Mouse (Mus musculus): ENCODE results near the gene Fam221b. TPM values are rescaled to one million over a fixed set of nuclear protein-coding genes. Genes with fewer than 3 reads are reported as not detected.

The Fam221b gene
- polyA plus RNA-seq (2014; fragmentation: Nextera tagmentation; extraction: Ambion mirVana), result 1.6 and 1.7 TPM in 2 replicates

GRCm38 (mm10) chr4:43668782-43669427 lies at the start of gene Fam221b, which contains the start of gene Tmem8b:
Gene Fam221b (minus strand): TSS chr4:43669145.
Gene Tmem8b (plus strand): TSS chr4:43668971.
- H3K9ac ChIP-seq (replicated peaks; ENCODE audit: low read depth, low read length), result peak within 1 kb of the TSS; percentile 98
- no peaks in the 10 kb centered on the region for H3K9me3 ChIP-seq (ENCODE audit: control insufficient read depth, low read length)
- H3K4me2 ChIP-seq (ENCODE audit: low read depth, low read length), result peak within 1 kb of the TSS; percentile 93
- no peaks in the 10 kb centered on the region for H3K27me3 ChIP-seq (ENCODE audit: control insufficient read depth, insufficient read depth, low read length)
- H3K36me3 ChIP-seq (ENCODE audit: control insufficient read depth, insufficient read depth, low read length), result no peaks in the 10 kb centered on the region
- peak; percentile 94 for ATAC-seq (ENCODE audit: low read depth)
- H3K27ac ChIP-seq (ENCODE audit: low read depth, low read length), result peak within 1 kb of the TSS; percentile 58
- peak within 1 kb of the TSS; percentile 83 for H3K4me3 ChIP-seq (ENCODE audit: low read depth, low read length)
- WGBS, result 1% methylated on average over 16 of the region's 41 CpGs
- peaks cover 22% of the 10 kb centered on the region for H3K4me1 ChIP-seq (ENCODE audit: control insufficient read depth, insufficient read depth, low read length)

GRCm38 (mm10) chr4:43713652-43714219 lies 44.8 kb upstream of the Fam221b start:
- Histone ChIP-seq H3K27ac (ENCODE audit: low read depth, low read length) (no peak overlapping the region), H3K9ac (replicated peaks; ENCODE audit: low read depth, low read length) (no peak overlapping the region), H3K27me3 (ENCODE audit: control insufficient read depth, insufficient read depth, low read length) (no peaks in the 10 kb centered on the region), H3K4me2 (ENCODE audit: low read depth, low read length) (no peak overlapping the region), H3K36me3 (ENCODE audit: control insufficient read depth, insufficient read depth, low read length) (no peaks in the 10 kb centered on the region), H3K4me3 (ENCODE audit: low read depth, low read length) (no peak overlapping the region), H3K9me3 (ENCODE audit: control insufficient read depth, low read length) (no peaks in the 10 kb centered on the region), H3K4me1 (ENCODE audit: control insufficient read depth, insufficient read depth, low read length) (no peaks in the 10 kb centered on the region)
- no peak for ATAC-seq (ENCODE audit: low read depth)
- 44% methylated on average over 7 of the region's 7 CpGs for WGBS

GRCm38 (mm10) chr4:43711821-43712220 lies 42.9 kb upstream of the Fam221b start:
- no peak overlapping the region for H3K27ac ChIP-seq (ENCODE audit: low read depth, low read length)
- H3K4me3 ChIP-seq (ENCODE audit: low read depth, low read length), result no peak overlapping the region
- H3K4me1 ChIP-seq (ENCODE audit: control insufficient read depth, insufficient read depth, low read length), result no peaks in the 10 kb centered on the region
- WGBS, result 2% methylated on average over 2 of the region's 2 CpGs
- no peaks in the 10 kb centered on the region for H3K9me3 ChIP-seq (ENCODE audit: control insufficient read depth, low read length)
- no peak overlapping the region for H3K4me2 ChIP-seq (ENCODE audit: low read depth, low read length)
- ATAC-seq (ENCODE audit: low read depth), result no peak
- no peaks in the 10 kb centered on the region; the same call in 1 of the 2 replicates for H3K27me3 ChIP-seq (ENCODE audit: control insufficient read depth, insufficient read depth, low read length)
- H3K9ac ChIP-seq (replicated peaks; ENCODE audit: low read depth, low read length), result no peak overlapping the region
- no peaks in the 10 kb centered on the region for H3K36me3 ChIP-seq (ENCODE audit: control insufficient read depth, insufficient read depth, low read length)

GRCm38 (mm10) chr4:43709869-43710268 lies 40.9 kb upstream of the Fam221b start, which contains the start of gene Olfr71:
Gene Olfr71 (minus strand): TSS chr4:43710255.
- no peaks in the 10 kb centered on the region for H3K9me3 ChIP-seq (ENCODE audit: control insufficient read depth, low read length)
- no peak within 1 kb of the TSS for H3K4me2 ChIP-seq (ENCODE audit: low read depth, low read length)
- H3K9ac ChIP-seq (replicated peaks; ENCODE audit: low read depth, low read length), result no peak within 1 kb of the TSS
- no peak for ATAC-seq (ENCODE audit: low read depth)
- no peaks in the 10 kb centered on the region for H3K4me1 ChIP-seq (ENCODE audit: control insufficient read depth, insufficient read depth, low read length)
- no peak within 1 kb of the TSS for H3K4me3 ChIP-seq (ENCODE audit: low read depth, low read length)
- H3K36me3 ChIP-seq (ENCODE audit: control insufficient read depth, insufficient read depth, low read length), result no peaks in the 10 kb centered on the region
- H3K27me3 ChIP-seq (ENCODE audit: control insufficient read depth, insufficient read depth, low read length), result no peaks in the 10 kb centered on the region; the same call in 1 of the 2 replicates
- 87% methylated on average over 6 of the region's 6 CpGs for WGBS
- H3K27ac ChIP-seq (ENCODE audit: low read depth, low read length), result no peak within 1 kb of the TSS

GRCm38 (mm10) chr4:43705991-43706390 lies 37.0 kb upstream of the Fam221b start:
- WGBS, result 81% methylated on average over 13 of the region's 13 CpGs
- no peak overlapping the region for H3K27ac ChIP-seq (ENCODE audit: low read depth, low read length)
- H3K4me3 ChIP-seq (ENCODE audit: low read depth, low read length), result no peak overlapping the region
- H3K9ac ChIP-seq (replicated peaks; ENCODE audit: low read depth, low read length), result no peak overlapping the region
- no peaks in the 10 kb centered on the region for H3K9me3 ChIP-seq (ENCODE audit: control insufficient read depth, low read length)
- H3K4me2 ChIP-seq (ENCODE audit: low read depth, low read length), result no peak overlapping the region
- no peaks in the 10 kb centered on the region; the same call in 1 of the 2 replicates for H3K27me3 ChIP-seq (ENCODE audit: control insufficient read depth, insufficient read depth, low read length)
- H3K36me3 ChIP-seq (ENCODE audit: control insufficient read depth, insufficient read depth, low read length), result no peaks in the 10 kb centered on the region
- ATAC-seq (ENCODE audit: low read depth), result no peak
- H3K4me1 ChIP-seq (ENCODE audit: control insufficient read depth, insufficient read depth, low read length), result no peaks in the 10 kb centered on the region

- H3K9me3 ChIP-seq (ENCODE audit: control insufficient read depth, low read length), result no peaks in the 10 kb centered on the region
- WGBS, result 75% methylated on average over 8 of the region's 8 CpGs
- H3K27ac ChIP-seq (ENCODE audit: low read depth, low read length), result no peak overlapping the region
- no peaks in the 10 kb centered on the region for H3K36me3 ChIP-seq (ENCODE audit: control insufficient read depth, insufficient read depth, low read length)
- no peak for ATAC-seq (ENCODE audit: low read depth)
- H3K27me3 ChIP-seq (ENCODE audit: control insufficient read depth, insufficient read depth, low read length), result no peaks in the 10 kb centered on the region; the same call in 1 of the 2 replicates
- no peaks in the 10 kb centered on the region for H3K4me1 ChIP-seq (ENCODE audit: control insufficient read depth, insufficient read depth, low read length)
- no peak overlapping the region for H3K4me2 ChIP-seq (ENCODE audit: low read depth, low read length)
- H3K4me3 ChIP-seq (ENCODE audit: low read depth, low read length), result no peak overlapping the region
- no peak overlapping the region for H3K9ac ChIP-seq (replicated peaks; ENCODE audit: low read depth, low read length)
Measured at GRCm38 (mm10) chr4:43703851-43704250, 34.9 kb upstream of the Fam221b start.

GRCm38 (mm10) chr4:43703439-43703838 lies 34.5 kb upstream of the Fam221b start:
- no peaks in the 10 kb centered on the region for H3K4me1 ChIP-seq (ENCODE audit: control insufficient read depth, insufficient read depth, low read length)
- no peaks in the 10 kb centered on the region; the same call in 1 of the 2 replicates for H3K27me3 ChIP-seq (ENCODE audit: control insufficient read depth, insufficient read depth, low read length)
- no peak overlapping the region for H3K4me3 ChIP-seq (ENCODE audit: low read depth, low read length)
- WGBS, result 85% methylated on average over 6 of the region's 6 CpGs
- H3K27ac ChIP-seq (ENCODE audit: low read depth, low read length), result no peak overlapping the region
- no peak for ATAC-seq (ENCODE audit: low read depth)
- no peak overlapping the region for H3K4me2 ChIP-seq (ENCODE audit: low read depth, low read length)
- no peaks in the 10 kb centered on the region for H3K36me3 ChIP-seq (ENCODE audit: control insufficient read depth, insufficient read depth, low read length)
- H3K9ac ChIP-seq (replicated peaks; ENCODE audit: low read depth, low read length), result no peak overlapping the region
- no peaks in the 10 kb centered on the region for H3K9me3 ChIP-seq (ENCODE audit: control insufficient read depth, low read length)

- H3K27me3 ChIP-seq (ENCODE audit: control insufficient read depth, insufficient read depth, low read length), result no peaks in the 10 kb centered on the region
- H3K36me3 ChIP-seq (ENCODE audit: control insufficient read depth, insufficient read depth, low read length), result no peaks in the 10 kb centered on the region
- H3K4me3 ChIP-seq (ENCODE audit: low read depth, low read length), result no peak within 1 kb of the TSS
- no peak for ATAC-seq (ENCODE audit: low read depth)
- no peak within 1 kb of the TSS for H3K27ac ChIP-seq (ENCODE audit: low read depth, low read length)
- H3K4me1 ChIP-seq (ENCODE audit: control insufficient read depth, insufficient read depth, low read length), result no peaks in the 10 kb centered on the region
- H3K4me2 ChIP-seq (ENCODE audit: low read depth, low read length), result no peak within 1 kb of the TSS
- H3K9me3 ChIP-seq (ENCODE audit: control insufficient read depth, low read length), result no peaks in the 10 kb centered on the region
- H3K9ac ChIP-seq (replicated peaks; ENCODE audit: low read depth, low read length), result no peak within 1 kb of the TSS
- WGBS, result 89% methylated on average over 6 of the region's 6 CpGs
Measured at GRCm38 (mm10) chr4:43700707-43701106, 31.8 kb upstream of the Fam221b start, which contains the start of gene Olfr70. Gene Olfr70 (minus strand): TSS chr4:43700807.

GRCm38 (mm10) chr4:43696561-43696960 lies 27.6 kb upstream of the Fam221b start:
- H3K27ac ChIP-seq (ENCODE audit: low read depth, low read length), result no peak overlapping the region
- H3K4me2 ChIP-seq (ENCODE audit: low read depth, low read length), result no peak overlapping the region
- no peak for ATAC-seq (ENCODE audit: low read depth)
- H3K27me3 ChIP-seq (ENCODE audit: control insufficient read depth, insufficient read depth, low read length), result no peaks in the 10 kb centered on the region
- 70% methylated on average over 13 of the region's 13 CpGs for WGBS
- no peaks in the 10 kb centered on the region for H3K36me3 ChIP-seq (ENCODE audit: control insufficient read depth, insufficient read depth, low read length)
- no peaks in the 10 kb centered on the region for H3K9me3 ChIP-seq (ENCODE audit: control insufficient read depth, low read length)
- H3K4me1 ChIP-seq (ENCODE audit: control insufficient read depth, insufficient read depth, low read length), result no peaks in the 10 kb centered on the region
- H3K4me3 ChIP-seq (ENCODE audit: low read depth, low read length), result no peak overlapping the region
- no peak overlapping the region for H3K9ac ChIP-seq (replicated peaks; ENCODE audit: low read depth, low read length)
